Mouse (Mus musculus) liver, embryonic 14.5 days (tissue): ENCODE measurements at regions not wholly inside any gene's neighbourhood (a gene's known extent, or its start where the extent isn't known, plus 50 kb on each side); places are given as distances from the start of the nearest gene placed in this dataset.

ENCODE experiments used
- ATAC-seq: fragments of 200-750 bp; cut with Nextera tagmentation; 2 replicates; pipeline ENCODE4 v1.8.0; 2017; ENCODE audit warnings: moderate number of reproducible peaks, mild to moderate bottlenecking, moderate library complexity; ENCODE audit not compliant: insufficient read depth
- DNase-seq, 3 experiments: peaks; one replicate each; pipeline ENCODE4 v3.0.0-alpha.2; 2012 to 2013; ENCODE audit warnings: low read depth in 3 of 3, low spot score in 3 of 3
- H3K27ac ChIP-seq: fragments of 300-500 bp; sonication (generic); 2 replicates; pipeline ENCODE4 v1.5.1; 2014; ENCODE audit warnings: moderate library complexity, mild to moderate bottlenecking, control low read depth, inconsistent platforms
- H3K27me3 ChIP-seq: fragments of 300-500 bp; sonication (generic); 2 replicates; pipeline ENCODE4 v1.6.1; 2014; ENCODE audit warnings: mild to moderate bottlenecking, low read length, moderate library complexity; ENCODE audit not compliant: control insufficient read depth, insufficient read depth
- H3K36me3 ChIP-seq: fragments of 300-500 bp; sonication (generic); replicated peaks from 2 replicates; pipeline ENCODE4 v1.6.1; 2014; ENCODE audit warnings: low read depth; ENCODE audit not compliant: control insufficient read depth, insufficient read depth
- H3K4me1 ChIP-seq, 2 experiments: fragments of 200-500 bp in 1 of 2; fragments of 300-500 bp in 1 of 2; sonication (generic) in 1 of 2; replicated peaks; 2 replicates each; pipeline ENCODE4 v1.6.1; 2012 to 2014; ENCODE audit warnings: antibody characterized with exemption in 1 of 2, inconsistent platforms in 1 of 2, low read length in 1 of 2; ENCODE audit not compliant: control insufficient read depth in 2 of 2, insufficient read depth in 2 of 2
- H3K4me2 ChIP-seq: fragments of 300-500 bp; sonication (generic); 2 replicates; pipeline ENCODE4 v1.6.1; 2014; ENCODE audit warnings: low read depth, mild to moderate bottlenecking, control low read depth, moderate library complexity
- H3K4me3 ChIP-seq, 2 experiments: fragments of 200-500 bp in 1 of 2; fragments of 300-500 bp in 1 of 2; sonication (generic) in 1 of 2; 2 replicates each; pipeline ENCODE4 v1.5.1; 2012 to 2014; ENCODE audit warnings: low read depth in 2 of 2, low read length in 2 of 2, mild to moderate bottlenecking in 2 of 2, control low read depth in 1 of 2, inconsistent platforms in 1 of 2, moderate library complexity in 1 of 2; ENCODE audit not compliant: insufficient read depth in 1 of 2
- H3K9ac ChIP-seq: fragments of 300-500 bp; sonication (generic); replicated peaks from 2 replicates; pipeline ENCODE4 v1.6.1; 2014; ENCODE audit warnings: mild to moderate bottlenecking, control low read depth, moderate library complexity
- H3K9me3 ChIP-seq: fragments of 300-500 bp; sonication (generic); 2 replicates; pipeline ENCODE4 v1.6.1; 2016; ENCODE audit warnings: low read length, mixed read lengths; ENCODE audit not compliant: control insufficient read depth
- CTCF ChIP-seq: IDR thresholded peaks from 2 replicates; pipeline ENCODE4 v1.5.1; 2016; ENCODE audit warnings: antibody characterized with exemption, low read depth, control low read depth
- EP300 ChIP-seq: IDR thresholded peaks from 2 replicates; pipeline ENCODE4 v1.6.1; 2016; ENCODE audit warnings: antibody characterized with exemption, low read depth
- WGBS: fragments of 180-500 bp; shearing (Covaris S2); extraction: QIAGEN DNeasy Blood & Tissue Kit; methylation state at CpG from one replicate; pipeline ENCODE4 v1.1.7; 2014; ENCODE audit not compliant: insufficient replicate concordance; 5-methylcytosine and 5-hydroxymethylcytosine counted together

DNA sequence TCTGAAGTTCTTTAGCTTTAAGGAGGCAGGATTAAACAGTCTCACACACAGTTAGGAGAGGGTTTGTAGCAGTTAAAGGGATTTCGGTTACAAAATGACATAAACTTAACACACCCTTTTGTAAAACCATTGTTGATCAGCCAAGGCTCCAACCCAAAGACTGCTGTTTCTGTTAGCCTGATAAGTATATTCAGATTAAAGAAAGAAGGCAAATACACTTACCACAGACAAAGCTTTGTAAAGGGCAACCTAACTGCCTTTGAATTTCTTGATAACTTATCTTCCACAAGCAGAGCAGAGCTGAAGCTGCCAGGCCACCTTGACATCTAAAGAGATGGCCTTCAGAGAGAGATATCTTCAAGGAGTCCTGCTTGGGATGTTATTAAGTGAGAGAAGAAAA lies 229.9 kb upstream of the Trib2 start:
- Histone ChIP-seq H3K4me1 (peaks cover 15 to 33% of the 10 kb centered on the region in 2 experiments), H3K4me3 (no peak overlapping the region), H3K36me3 (no peaks in the 10 kb centered on the region), H3K9ac (no peak overlapping the region), H3K27ac (peak overlapping the region; percentile 38), H3K4me2 (peak overlapping the region; percentile 31), H3K9me3 (no peaks in the 10 kb centered on the region), H3K27me3 (no peaks in the 10 kb centered on the region)
- 14% methylated on average over 1 of the region's 1 CpGs for WGBS
- no peak for TF ChIP-seq CTCF
- peak; percentile 88 for TF ChIP-seq EP300
- ATAC-seq (peak; percentile 91), DNase-seq (peak; percentile 31 to 46 (median 42))

DNA sequence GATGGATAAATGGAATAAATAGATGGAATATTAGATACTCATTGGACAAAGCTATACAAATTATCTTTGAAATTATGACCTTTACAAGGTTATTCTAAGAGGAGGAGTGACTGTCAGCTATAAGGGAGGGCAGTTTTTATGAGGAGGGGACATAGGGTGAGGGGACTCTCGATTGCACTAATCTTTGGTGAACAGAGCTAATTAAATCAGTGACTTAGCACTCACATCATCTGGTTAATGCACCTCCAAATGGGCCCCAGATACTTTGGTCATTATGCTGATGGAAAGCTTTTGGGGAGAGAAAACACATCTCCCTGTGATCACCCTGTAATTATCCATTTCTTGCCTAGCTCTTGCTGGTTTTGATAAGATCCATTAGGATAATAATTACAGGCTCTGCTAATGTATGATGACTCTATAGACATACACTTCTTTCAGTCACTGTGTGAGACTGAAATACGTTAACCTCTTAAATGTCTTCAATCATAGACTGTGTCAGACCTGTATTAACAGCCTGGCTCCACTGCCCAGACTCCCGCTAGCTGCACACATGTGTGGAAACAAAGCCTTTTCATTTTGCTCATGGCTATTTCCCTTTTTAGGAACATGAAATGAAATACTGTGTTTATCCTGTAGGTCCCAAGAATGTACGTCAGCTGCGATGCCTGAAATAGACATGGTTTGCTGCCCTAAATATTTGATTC lies 229.2 kb upstream of the Trib2 start:
- no peaks in the 10 kb centered on the region for H3K9me3 ChIP-seq
- ATAC-seq (no peak), DNase-seq (no peak)
- no peak for TF ChIP-seq CTCF
- no peak for TF ChIP-seq EP300
- WGBS: 55% methylated on average over 5 of the region's 5 CpGs
- no peak overlapping the region for H3K9ac ChIP-seq
- H3K27ac ChIP-seq: peak overlapping the region; percentile 38
- no peaks in the 10 kb centered on the region for H3K27me3 ChIP-seq
- H3K36me3 ChIP-seq: no peaks in the 10 kb centered on the region
- no peak overlapping the region for H3K4me3 ChIP-seq
- peak overlapping the region; percentile 31; the same call in 1 of the 2 replicates for H3K4me2 ChIP-seq
- H3K4me1 ChIP-seq: peaks cover 15 to 33% of the 10 kb centered on the region in 2 experiments

DNA sequence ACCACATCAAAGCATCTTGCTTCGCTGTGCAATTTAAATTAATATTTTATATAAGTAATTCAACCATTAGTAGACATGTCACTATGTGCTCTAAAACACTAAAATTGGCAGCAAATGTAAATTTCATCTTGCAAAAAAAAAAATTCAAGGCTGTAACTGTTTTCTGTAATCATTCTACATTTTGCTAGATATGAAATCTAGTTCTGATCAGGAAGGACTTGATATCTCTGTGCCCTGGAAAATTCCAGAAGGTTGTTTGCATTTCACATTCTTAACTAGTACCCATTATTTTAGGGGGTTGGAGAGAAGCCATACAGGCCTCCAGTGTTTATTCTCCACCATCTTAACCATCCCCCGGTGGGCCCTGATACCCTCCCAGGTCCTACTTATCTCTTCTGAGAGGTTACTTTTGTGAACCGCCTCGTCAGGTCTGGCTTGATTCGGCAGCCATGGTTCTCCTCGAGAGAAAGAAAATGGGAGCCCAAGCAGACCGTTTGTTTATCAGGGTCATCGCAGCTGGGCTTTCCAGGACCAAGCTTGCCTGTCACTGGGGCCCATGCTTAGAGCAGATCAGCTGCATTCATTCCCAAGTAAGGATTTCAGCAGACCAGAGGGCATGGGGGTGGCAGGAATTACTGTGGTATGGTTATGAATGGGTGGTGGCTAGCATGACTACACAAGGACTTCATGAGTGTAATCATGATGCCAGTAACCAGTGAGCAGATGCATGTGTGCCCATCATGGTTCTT lies 226.9 kb upstream of the Trib2 start:
- TF ChIP-seq EP300 (no peak), CTCF (no peak)
- ATAC-seq (no peak), DNase-seq (no peak)
- no peaks in the 10 kb centered on the region for H3K27me3 ChIP-seq
- H3K9ac ChIP-seq: no peak overlapping the region
- no peaks in the 10 kb centered on the region for H3K9me3 ChIP-seq
- H3K27ac ChIP-seq: no peak overlapping the region
- H3K36me3 ChIP-seq: no peaks in the 10 kb centered on the region
- 26% methylated on average over 8 of the region's 8 CpGs for WGBS
- H3K4me3 ChIP-seq: no peak overlapping the region
- peaks cover 13 to 31% of the 10 kb centered on the region in 2 experiments for H3K4me1 ChIP-seq
- H3K4me2 ChIP-seq: no peak overlapping the region

DNA sequence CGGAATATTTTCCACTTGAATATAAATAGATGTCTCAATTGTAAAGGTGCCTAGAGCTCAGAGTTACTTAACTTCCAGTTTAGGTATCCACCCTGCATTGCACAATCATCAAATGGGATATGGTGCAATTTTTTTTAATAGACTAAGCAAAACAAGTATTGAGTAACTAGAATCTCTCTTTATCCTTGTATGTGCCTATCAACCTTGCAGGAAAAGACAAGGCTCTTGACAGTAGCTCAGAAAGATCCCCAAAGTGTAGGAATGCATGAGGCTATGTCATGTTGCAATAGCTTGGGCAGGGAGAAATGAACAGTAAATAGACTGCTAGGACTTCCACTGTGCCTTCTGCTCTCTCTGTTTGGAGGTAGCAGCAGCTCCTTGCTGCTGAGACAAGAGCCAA lies 225.6 kb upstream of the Trib2 start:
- Histone ChIP-seq H3K4me3 (no peak overlapping the region), H3K36me3 (no peaks in the 10 kb centered on the region), H3K4me2 (no peak overlapping the region), H3K4me1 (peaks cover 9 to 25% of the 10 kb centered on the region in 2 experiments), H3K9ac (no peak overlapping the region), H3K27me3 (no peaks in the 10 kb centered on the region), H3K27ac (no peak overlapping the region), H3K9me3 (no peaks in the 10 kb centered on the region)
- TF ChIP-seq EP300 (no peak), CTCF (no peak)
- ATAC-seq (no peak), DNase-seq (no peak)
- WGBS: 75% methylated on average over 1 of the region's 1 CpGs

DNA sequence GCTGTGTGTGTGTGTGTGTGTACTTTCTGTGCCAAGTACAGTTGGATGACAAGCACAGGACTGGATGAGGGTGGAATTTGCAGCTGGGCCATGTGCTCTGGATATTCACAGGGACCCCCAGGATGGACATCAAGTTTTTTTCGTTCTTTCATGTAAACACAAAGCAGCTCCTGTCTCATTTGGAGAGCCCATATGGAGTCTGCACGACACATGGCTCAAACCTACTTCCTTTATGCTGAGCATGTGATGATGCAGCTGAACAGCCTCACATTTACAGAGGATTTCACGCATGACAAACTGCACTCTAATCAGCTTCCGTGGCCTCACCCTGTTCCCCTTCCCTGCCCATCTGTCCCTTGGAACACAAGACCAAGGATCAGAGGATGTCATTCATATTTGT lies 224.4 kb upstream of the Trib2 start:
- Histone ChIP-seq H3K4me3 (no peak overlapping the region), H3K36me3 (no peaks in the 10 kb centered on the region), H3K9me3 (no peaks in the 10 kb centered on the region), H3K9ac (no peak overlapping the region), H3K4me1 (peaks cover 4 to 17% of the 10 kb centered on the region in 2 experiments), H3K27me3 (no peaks in the 10 kb centered on the region), H3K4me2 (no peak overlapping the region), H3K27ac (no peak overlapping the region)
- no peak for TF ChIP-seq EP300
- DNase-seq (no peak), ATAC-seq (no peak)
- WGBS: 57% methylated on average over 4 of the region's 4 CpGs
